Mouse (Mus musculus): Measurements from ENCODE around the gene Tssk4.
A peak's percentile ranks its signal among the peaks of the same experiment; 100 is the strongest.

The Tssk4 gene

GRCm38 (mm10) chr14:55643060-55643907 lies 6.7 kb upstream of the Tssk4 start, which contains the start of gene Tm9sf1:
Tm9sf1 (minus strand) TSS chr14:55643806.
- peak; percentile 91 for DNase-seq

GRCm38 (mm10) chr14:55644261-55644888 lies 5.6 kb upstream of the Tssk4 start:
- DNase-seq, result no peak

DNA sequence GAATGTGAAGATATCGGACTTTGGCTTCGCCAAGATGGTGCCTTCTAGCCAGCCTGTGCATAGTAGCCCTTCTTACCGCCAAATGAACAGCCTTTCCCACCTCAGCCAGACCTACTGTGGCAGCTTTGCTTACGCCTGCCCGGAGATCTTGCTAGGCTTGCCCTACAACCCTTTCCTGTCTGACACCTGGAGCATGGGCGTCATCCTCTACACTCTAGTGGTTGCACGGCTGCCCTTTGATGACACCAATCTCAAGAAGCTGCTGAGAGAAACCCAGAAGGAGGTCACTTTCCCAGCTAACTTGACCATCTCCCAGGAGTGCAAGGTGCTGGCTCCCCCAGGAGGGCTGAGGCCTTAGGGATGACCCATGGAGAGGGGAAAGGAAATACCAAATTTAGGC lies 1.5 kb downstream of the Tssk4 start:
- no peak for DNase-seq

GRCm38 (mm10) chr14:55656935-55657334 lies 7.0 kb downstream of the Tssk4 start:
- no peak for DNase-seq

GRCm38 (mm10) chr14:55658011-55658410 lies 8.0 kb downstream of the Tssk4 start:
- DNase-seq, result no peak

DNA sequence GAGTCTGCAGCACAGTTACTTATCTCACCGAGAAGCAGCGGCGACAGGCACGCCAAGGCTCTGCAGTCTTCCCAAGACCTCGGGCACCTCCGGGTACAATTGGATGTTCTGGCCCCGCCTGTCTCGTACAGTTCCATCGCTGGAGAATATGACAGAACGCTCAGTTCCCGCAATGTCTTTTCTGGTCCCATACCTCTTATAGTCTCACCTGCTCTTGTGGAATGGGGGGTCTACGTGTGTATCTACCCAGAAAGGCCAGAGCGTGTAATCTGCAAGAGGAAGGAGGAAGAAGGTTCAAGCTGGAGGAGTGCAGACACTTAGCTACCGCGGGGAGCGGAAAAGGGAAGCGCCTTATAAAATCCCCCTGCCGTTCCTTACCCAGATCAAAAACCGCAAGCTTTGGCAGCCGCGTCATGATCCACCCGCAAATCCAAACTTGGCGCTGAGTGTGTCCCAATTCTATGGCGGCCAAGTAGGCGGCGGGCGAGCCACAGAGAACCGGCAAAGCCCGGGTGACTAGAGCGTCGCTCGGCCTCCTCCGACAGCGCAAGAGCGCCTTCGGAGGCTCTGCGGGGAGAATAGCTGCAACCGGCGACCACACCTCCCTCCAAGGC lies 10.1 kb downstream of the Tssk4 start, which contains the start of gene Mdp1:
Mdp1 (minus strand) TSS at position 549 of the 614 bp plus-strand sequence.
- DNase-seq, result peak; percentile 94

GRCm38 (mm10) chr14:55660636-55661035 lies 10.7 kb downstream of the Tssk4 start:
- DNase-seq, result no peak

GRCm38 (mm10) chr14:55671486-55671832 lies 21.5 kb downstream of the Tssk4 start:
- DNase-seq, result no peak

DNA sequence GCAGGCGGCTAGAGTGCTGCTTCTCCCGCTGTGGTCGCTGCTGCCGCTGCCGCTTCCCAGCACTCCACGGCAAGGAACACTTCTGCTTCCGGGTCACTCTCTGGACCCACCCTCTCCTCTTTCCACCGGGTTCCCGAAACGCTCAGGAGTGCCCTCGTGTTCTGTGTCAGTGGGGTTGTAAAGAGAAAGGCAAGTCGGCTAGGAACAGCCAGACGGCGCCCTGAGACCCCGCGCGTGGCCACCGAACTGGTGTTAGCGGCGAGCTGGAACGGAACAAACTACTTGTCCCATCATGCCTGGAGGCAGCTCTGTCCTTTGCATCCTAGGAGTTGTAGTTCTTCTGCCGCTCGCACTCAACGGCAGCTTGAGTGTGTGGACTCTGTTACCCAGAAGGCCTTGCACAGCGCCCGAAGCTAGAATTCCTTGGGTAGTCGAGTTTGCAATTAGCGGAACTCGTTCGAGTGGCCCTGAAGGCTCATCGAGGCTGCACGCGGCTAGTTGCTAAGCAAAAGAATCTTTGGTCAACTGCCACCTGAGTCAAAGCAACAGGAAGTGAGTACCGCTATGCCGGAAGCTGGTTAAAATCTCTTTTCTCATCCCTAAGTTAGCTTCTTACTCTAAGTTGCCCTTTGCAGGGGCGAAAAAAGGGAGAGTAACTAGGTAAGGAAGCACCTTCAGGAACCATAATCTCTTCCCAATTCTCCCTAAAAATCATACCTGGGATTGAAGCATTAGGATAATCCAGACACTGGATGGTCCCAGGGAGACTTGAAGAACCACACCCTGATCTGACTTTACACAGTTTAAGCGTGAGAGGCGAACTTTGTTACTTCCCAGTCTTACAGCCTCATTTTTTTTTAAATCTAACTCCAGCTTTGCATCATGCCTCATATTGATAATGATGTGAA lies 22.1 kb downstream of the Tssk4 start, which contains the start of the genes Gmpr2 and Nedd8:
Gmpr2 (plus strand) TSS at position 109 of the 908 bp plus-strand sequence.
Nedd8 (minus strand) TSS at position 292 of the 908 bp plus-strand sequence.
- DNase-seq, result peak; percentile 98

DNA sequence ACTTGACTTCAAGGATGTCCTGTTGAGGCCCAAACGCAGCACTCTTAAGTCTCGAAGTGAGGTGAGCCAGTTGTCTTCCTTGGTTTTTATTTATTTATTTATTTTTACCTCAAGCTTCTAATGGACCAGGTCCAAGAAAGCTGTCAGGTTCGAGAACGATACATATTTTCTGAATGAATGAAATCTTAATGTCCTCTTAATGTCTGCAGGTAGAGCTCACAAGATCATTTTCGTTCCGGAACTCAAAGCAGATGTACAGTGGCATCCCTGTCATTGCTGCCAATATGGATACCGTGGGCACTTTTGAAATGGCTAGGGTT lies 22.7 kb downstream of the Tssk4 start:
- DNase-seq, result no peak

DNA sequence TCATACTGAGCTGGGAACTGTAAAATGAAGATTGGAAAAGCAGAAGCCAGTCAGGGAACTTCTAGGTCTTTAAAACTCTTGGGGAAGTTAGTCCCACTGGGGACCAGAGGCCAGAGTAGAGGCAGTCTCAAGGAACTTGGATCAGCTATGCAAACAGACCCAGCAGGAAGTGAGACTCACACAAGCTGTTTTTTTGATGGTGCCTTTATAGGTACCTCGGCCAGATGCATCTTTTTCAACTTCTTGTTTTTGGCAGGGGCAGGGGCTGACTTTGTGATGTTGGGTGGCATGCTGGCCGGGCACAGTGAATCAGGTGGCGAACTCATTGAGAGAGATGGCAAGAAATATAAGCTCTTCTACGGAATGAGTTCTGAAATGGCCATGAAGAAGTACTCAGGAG lies 27.6 kb downstream of the Tssk4 start:
- no peak for DNase-seq

DNA sequence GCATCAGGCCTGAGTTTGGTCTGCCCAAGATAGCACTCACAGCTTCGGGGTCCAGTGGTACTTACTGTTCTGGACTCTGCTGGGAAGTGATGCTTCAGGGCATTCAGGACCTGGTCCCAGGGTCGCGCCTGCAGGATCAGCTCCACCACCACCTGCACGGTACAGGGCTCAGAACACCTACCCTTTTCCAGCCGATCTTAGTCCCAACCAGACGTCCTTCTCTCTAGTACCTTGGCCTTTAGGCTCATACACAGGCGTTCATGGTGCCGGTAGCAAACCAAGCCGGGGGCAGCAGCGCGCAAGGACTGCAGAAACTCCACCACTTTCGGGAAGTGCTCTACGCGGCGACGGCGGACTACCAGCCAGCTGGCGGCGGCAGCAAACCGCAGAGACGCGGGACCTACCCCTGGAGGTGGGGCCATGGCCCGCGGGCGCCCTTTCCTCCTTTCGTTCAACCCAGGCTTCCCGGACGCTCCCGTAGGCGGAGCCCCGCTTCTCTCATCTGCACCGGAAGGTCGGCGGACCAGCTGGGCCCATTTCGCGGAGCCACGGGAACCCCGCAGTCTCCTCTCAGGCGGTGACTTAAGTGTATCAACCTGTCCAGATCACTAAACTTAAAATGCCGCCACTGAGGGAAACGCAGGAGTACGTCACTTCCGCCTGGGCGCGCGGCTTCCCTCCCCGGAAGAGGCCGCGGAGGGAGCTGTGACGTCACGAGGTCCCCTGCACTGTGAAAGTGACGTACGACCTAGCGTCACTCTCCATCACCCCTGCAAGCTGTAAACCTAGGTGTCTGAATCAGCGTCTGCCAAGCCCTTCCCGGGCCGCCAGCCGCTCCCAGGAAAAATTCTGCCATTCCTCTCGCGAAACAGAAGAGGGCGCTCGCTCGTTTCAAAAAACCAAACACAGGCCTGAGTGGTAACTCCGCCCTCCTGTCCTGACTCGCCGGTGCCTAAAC lies 31.5 kb downstream of the Tssk4 start, which contains the start of gene Tinf2:
Tinf2 (minus strand) TSS at position 661 of the 958 bp plus-strand sequence.
- DNase-seq, result peak; percentile 97

DNA sequence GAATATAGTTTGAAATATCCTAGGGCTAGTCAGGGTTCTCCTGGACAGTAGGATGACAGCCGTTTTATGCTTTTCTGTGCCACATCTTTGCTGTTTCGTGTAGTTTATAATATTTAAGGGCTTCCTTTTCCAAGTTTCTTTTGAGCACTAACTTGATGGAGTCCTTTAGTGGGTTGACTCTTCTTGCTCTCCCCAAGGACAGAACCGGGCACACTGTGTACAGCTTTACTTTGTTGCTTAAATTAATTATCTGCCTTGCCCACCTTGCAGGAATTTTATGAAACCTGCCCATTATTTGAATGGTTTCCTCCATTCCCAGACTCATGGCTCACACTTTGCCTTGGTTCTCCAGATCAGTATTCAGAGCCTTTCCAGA lies 32.1 kb downstream of the Tssk4 start:
- DNase-seq, result no peak

GRCm38 (mm10) chr14:55689433-55689832 lies 39.4 kb downstream of the Tssk4 start:
- no peak for DNase-seq

DNA sequence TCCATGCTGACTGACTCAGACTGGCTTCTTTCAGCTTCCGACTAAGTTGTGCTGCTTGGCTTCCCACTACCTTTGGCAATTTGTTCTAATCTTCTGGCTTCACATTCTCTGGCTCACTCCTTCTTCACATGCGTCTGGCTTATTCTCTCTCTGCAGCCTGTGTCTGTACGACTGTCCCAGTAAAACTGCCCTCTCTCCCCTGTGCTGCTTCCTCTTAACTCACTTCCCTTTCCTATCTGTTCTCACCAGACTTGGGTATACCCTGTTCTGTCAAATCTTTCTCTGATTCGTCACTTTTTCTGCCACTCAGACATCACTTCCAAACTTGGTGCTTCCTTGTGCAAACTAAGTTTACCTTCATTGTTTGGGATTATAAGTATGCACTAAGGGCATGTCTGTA lies 47.2 kb downstream of the Tssk4 start:
- no peak for DNase-seq

DNA sequence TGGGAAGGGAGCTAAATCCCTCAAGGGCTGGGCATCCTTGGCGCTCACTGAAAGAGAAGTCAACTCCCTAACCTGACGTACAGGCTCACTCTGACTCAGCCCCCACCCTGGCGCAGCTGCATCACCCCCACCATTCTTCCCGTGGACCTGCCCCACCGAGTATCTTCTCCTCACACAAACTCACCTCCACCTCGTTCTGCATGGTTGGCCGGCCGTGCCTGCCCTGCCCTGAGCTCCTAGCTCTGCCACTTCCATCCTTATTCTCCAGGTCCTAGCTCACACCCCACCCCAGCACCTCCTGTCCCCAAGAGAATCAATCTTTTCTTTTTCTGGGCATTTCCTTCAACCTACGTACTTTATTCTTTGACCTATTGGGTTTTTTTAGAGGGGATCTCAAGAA lies 51.1 kb downstream of the Tssk4 start:
- DNase-seq, result no peak

Data from retina, postnatal 1 day (tissue).